In the genomic region with DNA sequence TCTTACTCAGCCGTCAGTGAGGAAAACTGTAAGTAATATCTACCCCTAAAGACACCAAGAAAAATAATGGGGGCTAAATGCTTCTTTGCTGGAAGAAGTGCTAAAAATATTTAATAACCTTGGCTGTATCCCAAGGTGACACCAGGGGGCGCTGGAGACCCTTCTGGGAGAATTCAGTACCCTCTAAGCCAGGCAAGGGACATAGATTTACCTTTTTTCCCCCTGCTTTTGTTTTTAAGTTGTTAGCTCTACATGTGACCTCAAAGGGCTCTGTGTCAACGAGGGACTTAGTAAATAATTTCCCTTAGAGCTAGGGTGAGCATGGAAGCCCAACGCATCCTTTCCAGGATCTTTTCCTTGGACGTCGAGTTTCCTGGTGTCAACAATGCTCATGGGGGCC, we compare ENCODE assay signal across 9 mouse cellular contexts. TPM values are rescaled to one million over a fixed set of nuclear protein-coding genes. Genes with fewer than 3 reads are reported as not detected.
DNase-seq lines count a peak whose midpoint lies in the region; ATAC-seq lines count a peak whose summit lies in the region.
"Had no signal": no experiment of that assay in that cellular context is flagged by ENCODE, and none has a peak within 500 bp of the region (broad histone marks: within the 10 kb centered on the region; RNA-seq: fewer than 3 reads in every experiment).

No protein-coding gene starts in this region.

- no peak overlapping the region for H3K9ac ChIP-seq in hindbrain, embryonic 11.5 days (ENCODE audit: low read depth, low read length)
- H3K9ac ChIP-seq in hindbrain, embryonic 12.5 days: no peak overlapping the region
- no peak overlapping the region for H3K9ac ChIP-seq in embryonic facial prominence, embryonic 11.5 days (replicated peaks; ENCODE audit: low read length)
- no peak overlapping the region for H3K9ac ChIP-seq in midbrain, embryonic 16.5 days (ENCODE audit: low read depth, low read length)
- H3K9ac ChIP-seq: embryonic facial prominence, embryonic 13.5 days had no signal

- no peak overlapping the region for H3K4me3 ChIP-seq in hindbrain, embryonic 11.5 days (ENCODE audit: low read depth, low read length)
- H3K4me3 ChIP-seq in hindbrain, embryonic 12.5 days: no peak overlapping the region
- no peak overlapping the region for H3K4me3 ChIP-seq in embryonic facial prominence, embryonic 11.5 days (ENCODE audit: low read depth, low read length)
- H3K4me3 ChIP-seq in midbrain, embryonic 16.5 days (ENCODE audit: low read depth, low read length): no peak overlapping the region
- H3K4me3 ChIP-seq: embryonic facial prominence, embryonic 13.5 days had no signal

- peak; percentile 83 for DNase-seq in hindbrain, embryonic 11.5 days (ENCODE audit: low spot score)
- peak; percentile 60 to 88 for DNase-seq in adrenal gland, adult (ENCODE audit: inconsistent age in 2 of 2, low spot score in 1 of 2)
- peak; percentile 85 for DNase-seq in embryonic facial prominence, embryonic 11.5 days (ENCODE audit: low spot score)
- DNase-seq in heart, postnatal 4 days: peak; percentile 80
- peak; percentile 78 for DNase-seq in left cerebral cortex, postnatal 4 days
- peak; percentile 44 for DNase-seq in thymus, postnatal 0 days (ENCODE audit: low spot score)

- H3K27ac ChIP-seq in hindbrain, embryonic 11.5 days (ENCODE audit: low read depth, low read length): no peak overlapping the region
- H3K27ac ChIP-seq in hindbrain, embryonic 12.5 days: no peak overlapping the region
- H3K27ac ChIP-seq in embryonic facial prominence, embryonic 11.5 days (replicated peaks; ENCODE audit: low read depth, low read length): no peak overlapping the region
- no peak overlapping the region for H3K27ac ChIP-seq in midbrain, embryonic 16.5 days (ENCODE audit: low read length)
- H3K27ac ChIP-seq: embryonic facial prominence, embryonic 13.5 days had no signal

- H3K9me3 ChIP-seq in hindbrain, embryonic 11.5 days (ENCODE audit: control insufficient read depth, low read length): no peaks in the 10 kb centered on the region
- no peaks in the 10 kb centered on the region for H3K9me3 ChIP-seq in hindbrain, embryonic 12.5 days (replicated peaks)
- no peaks in the 10 kb centered on the region for H3K9me3 ChIP-seq in embryonic facial prominence, embryonic 11.5 days (replicated peaks; ENCODE audit: control insufficient read depth, low read length)
- no peaks in the 10 kb centered on the region for H3K9me3 ChIP-seq in midbrain, embryonic 16.5 days (replicated peaks; ENCODE audit: control insufficient read depth, low read length, poor library complexity, severe bottlenecking)
- H3K9me3 ChIP-seq: embryonic facial prominence, embryonic 13.5 days had no signal

- intact Hi-C loops in left cerebral cortex, postnatal 4 days (cut with DNase I): loop anchor here (10.0 kb wide), 1 partner anchor 159 kb away; no protein-coding TSS in a partner anchor

- 43% methylated on average over 6 of the region's 6 CpGs for WGBS in hindbrain, embryonic 11.5 days
- WGBS in hindbrain, embryonic 12.5 days: 43% methylated on average over 6 of the region's 6 CpGs
- 34% methylated on average over 6 of the region's 6 CpGs for WGBS in embryonic facial prominence, embryonic 11.5 days
- WGBS in midbrain, embryonic 16.5 days: 44% methylated on average over 6 of the region's 6 CpGs

- H3K27me3 ChIP-seq in hindbrain, embryonic 11.5 days (ENCODE audit: control insufficient read depth, insufficient read depth, low read length): no peaks in the 10 kb centered on the region
- no peaks in the 10 kb centered on the region for H3K27me3 ChIP-seq in hindbrain, embryonic 12.5 days
- no peaks in the 10 kb centered on the region for H3K27me3 ChIP-seq in embryonic facial prominence, embryonic 11.5 days (ENCODE audit: control insufficient read depth, insufficient read depth, low read length)
- H3K27me3 ChIP-seq in midbrain, embryonic 16.5 days (ENCODE audit: control insufficient read depth, insufficient read depth, low read depth, low read length): no peaks in the 10 kb centered on the region
- H3K27me3 ChIP-seq: embryonic facial prominence, embryonic 13.5 days had no signal

- H3K4me1 ChIP-seq in hindbrain, embryonic 11.5 days (replicated peaks; ENCODE audit: control insufficient read depth, insufficient read depth, low read length): no peaks in the 10 kb centered on the region
- H3K4me1 ChIP-seq in hindbrain, embryonic 12.5 days: no peaks in the 10 kb centered on the region
- no peaks in the 10 kb centered on the region for H3K4me1 ChIP-seq in embryonic facial prominence, embryonic 11.5 days (ENCODE audit: control insufficient read depth, insufficient read depth, low read length)
- H3K4me1 ChIP-seq in midbrain, embryonic 16.5 days (ENCODE audit: control insufficient read depth, insufficient read depth, low read length): no peaks in the 10 kb centered on the region

- H3K36me3 ChIP-seq in hindbrain, embryonic 11.5 days (ENCODE audit: control insufficient read depth, insufficient read depth, low read length): no peaks in the 10 kb centered on the region
- H3K36me3 ChIP-seq in hindbrain, embryonic 12.5 days: no peaks in the 10 kb centered on the region
- no peaks in the 10 kb centered on the region for H3K36me3 ChIP-seq in embryonic facial prominence, embryonic 11.5 days (replicated peaks; ENCODE audit: control insufficient read depth, insufficient read depth, low read depth, low read length)
- no peaks in the 10 kb centered on the region for H3K36me3 ChIP-seq in midbrain, embryonic 16.5 days (ENCODE audit: control insufficient read depth, insufficient read depth, low read length)
- H3K36me3 ChIP-seq: embryonic facial prominence, embryonic 13.5 days had no signal

- H3K4me2 ChIP-seq in hindbrain, embryonic 11.5 days (replicated peaks; ENCODE audit: low read depth, low read length): no peak overlapping the region
- no peak overlapping the region for H3K4me2 ChIP-seq in hindbrain, embryonic 12.5 days (replicated peaks)
- no peak overlapping the region for H3K4me2 ChIP-seq in embryonic facial prominence, embryonic 11.5 days (ENCODE audit: low read depth, low read length)
- H3K4me2 ChIP-seq in midbrain, embryonic 16.5 days (ENCODE audit: low read length): no peak overlapping the region
- H3K4me2 ChIP-seq: embryonic facial prominence, embryonic 13.5 days had no signal

- peak; percentile 61; the same call in 1 of the 2 replicates for ATAC-seq in hindbrain, embryonic 11.5 days (ENCODE audit: low FRiP score)
- ATAC-seq in hindbrain, embryonic 12.5 days (ENCODE audit: low FRiP score): no peak
- no peak for ATAC-seq in embryonic facial prominence, embryonic 11.5 days (replicated peaks; ENCODE audit: insufficient number of reproducible peaks, low FRiP score, low TSS enrichment, low read depth)
- ATAC-seq in midbrain, embryonic 16.5 days: peak; percentile 73; the same call in 1 of the 2 replicates

RNA-seq across cellular contexts. Expression of a gene that starts 2.6 kb away (rescaled TPM):
- 0.11 and 0.17 TPM in 2 replicates for polyA plus RNA-seq in hindbrain, embryonic 11.5 days (2014; fragmentation: Nextera tagmentation; extraction: Ambion mirVana)
- polyA plus RNA-seq in hindbrain, embryonic 12.5 days (2016; fragmentation: Nextera tagmentation; extraction: Ambion mirVana): 0.14 TPM in 1 of 2 replicates, not detected in the other
- polyA plus RNA-seq in embryonic facial prominence, embryonic 11.5 days (2014; fragmentation: Nextera tagmentation; extraction: Ambion mirVana): 0.67 TPM in 1 of 2 replicates, not detected in the other
- total RNA-seq in heart, postnatal 4 days (2021): 10 to 100 TPM in 1 of 2 experiments, 1 to 10 TPM in 1; 7.9 to 11.9 TPM
- under 1 TPM; 0.28 TPM for total RNA-seq in left cerebral cortex, postnatal 4 days (2021)
- polyA plus RNA-seq in midbrain, embryonic 16.5 days (2015; fragmentation: Nextera tagmentation; extraction: Ambion mirVana): 0.24 and 0.26 TPM in 2 replicates
- 0.68 and 0.76 TPM in 2 replicates for polyA plus RNA-seq in thymus, postnatal 0 days (2015; fragmentation: Nextera tagmentation; extraction: Ambion mirVana)

RNA-seq across cellular contexts. Expression of a gene that starts 29.5 kb away (rescaled TPM):
- 21.2 and 24.2 TPM in 2 replicates for polyA plus RNA-seq in hindbrain, embryonic 11.5 days (2014; fragmentation: Nextera tagmentation; extraction: Ambion mirVana)
- 28.3 and 34.9 TPM in 2 replicates for polyA plus RNA-seq in hindbrain, embryonic 12.5 days (2016; fragmentation: Nextera tagmentation; extraction: Ambion mirVana)
- polyA plus RNA-seq in embryonic facial prominence, embryonic 11.5 days (2014; fragmentation: Nextera tagmentation; extraction: Ambion mirVana): 7.8 and 9.1 TPM in 2 replicates
- total RNA-seq in heart, postnatal 4 days (2021): 10 to 100 TPM; 18.7 to 20.9 TPM
- 10 to 100 TPM; 28.6 to 30.7 TPM for total RNA-seq in left cerebral cortex, postnatal 4 days (2021)
- 23.0 and 32.3 TPM in 2 replicates for polyA plus RNA-seq in midbrain, embryonic 16.5 days (2015; fragmentation: Nextera tagmentation; extraction: Ambion mirVana)
- polyA plus RNA-seq in thymus, postnatal 0 days (2015; fragmentation: Nextera tagmentation; extraction: Ambion mirVana): 23.0 and 28.6 TPM in 2 replicates

RNA-seq across cellular contexts. Expression of a gene that starts 41.4 kb away (rescaled TPM):
- not detected in 2 replicates for polyA plus RNA-seq in hindbrain, embryonic 11.5 days (2014; fragmentation: Nextera tagmentation; extraction: Ambion mirVana)
- not detected in 2 replicates for polyA plus RNA-seq in hindbrain, embryonic 12.5 days (2016; fragmentation: Nextera tagmentation; extraction: Ambion mirVana)
- 0.10 TPM in 1 of 2 replicates, not detected in the other for polyA plus RNA-seq in embryonic facial prominence, embryonic 11.5 days (2014; fragmentation: Nextera tagmentation; extraction: Ambion mirVana)
- total RNA-seq in heart, postnatal 4 days (2021): not detected
- total RNA-seq in left cerebral cortex, postnatal 4 days (2021): not detected
- not detected in 2 replicates for polyA plus RNA-seq in midbrain, embryonic 16.5 days (2015; fragmentation: Nextera tagmentation; extraction: Ambion mirVana)
- not detected in 2 replicates for polyA plus RNA-seq in thymus, postnatal 0 days (2015; fragmentation: Nextera tagmentation; extraction: Ambion mirVana)

Comparison
In these comparisons a context has a peak if more than half of its experiments do, and no peak if none do; other contexts are left out.
1. ATAC-seq: peak in hindbrain, embryonic 11.5 days (single experiment) and midbrain, embryonic 16.5 days (single experiment); none in hindbrain, embryonic 12.5 days (single experiment) and embryonic facial prominence, embryonic 11.5 days (single experiment).
2. Peak in every context shown above with its lines, with median percentiles within 50 percentile points of each other: DNase-seq.